Mouse (Mus musculus): ENCODE measurements at regions not wholly inside any gene's neighbourhood (a gene's known extent, or its start where the extent isn't known, plus 50 kb on each side); places are given as distances from the start of the nearest gene placed in this dataset.

GRCm38 (mm10) chr6:31109604-31110003, 150.7 kb upstream of the Klf14 start:
- DNase-seq = no peak

- no peak for DNase-seq
Observed at GRCm38 (mm10) chr6:31112293-31113077, 153.6 kb upstream of the Klf14 start.

GRCm38 (mm10) chr6:31113558-31114326, 154.9 kb upstream of the Klf14 start:
- DNase-seq = no peak

DNA sequence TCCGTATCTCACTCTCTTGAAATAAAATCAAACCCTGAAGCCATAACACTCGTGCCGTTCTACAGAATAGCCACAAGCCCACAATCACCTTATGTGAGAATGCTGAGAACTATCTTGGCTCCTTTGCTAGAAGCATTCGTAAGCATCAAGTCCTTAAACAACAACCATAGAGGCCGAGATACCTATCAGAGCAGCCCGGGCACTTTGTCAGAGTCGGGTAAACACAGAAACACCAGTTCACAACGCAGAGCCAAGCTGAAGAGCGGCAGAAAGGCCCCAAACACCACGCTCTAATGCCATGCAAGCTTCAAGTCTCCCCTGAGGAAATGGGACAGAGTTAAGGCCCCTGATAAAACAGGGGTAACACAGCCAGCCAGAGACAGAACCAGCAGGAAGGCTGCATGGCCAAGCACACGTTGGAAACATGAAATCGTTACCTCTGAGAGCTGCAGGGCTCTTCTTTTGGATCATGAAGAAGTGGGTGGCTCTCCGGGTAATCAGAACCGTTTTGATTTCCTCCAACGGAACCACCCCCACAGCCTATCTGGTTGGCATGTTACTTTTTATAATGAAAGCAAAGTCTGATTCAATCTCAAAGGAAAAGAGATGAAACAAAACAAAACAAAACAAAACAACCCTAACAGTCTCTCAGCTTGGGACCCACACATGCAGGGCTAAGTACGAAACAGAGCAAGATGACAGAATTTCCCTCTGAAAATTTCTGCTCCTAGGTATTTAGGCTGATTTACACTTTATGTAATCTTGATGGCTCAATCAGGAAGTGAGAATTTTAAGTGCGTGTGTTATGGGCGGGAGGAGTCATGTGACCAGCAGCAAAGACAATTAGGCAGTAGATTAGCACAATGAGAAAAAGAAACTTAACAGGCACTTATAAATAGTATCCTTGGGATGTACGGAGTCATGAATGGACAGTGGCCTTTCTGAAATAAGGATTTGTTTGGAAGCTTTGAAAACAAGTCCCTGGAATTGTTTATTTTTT, 155.8 kb upstream of the Klf14 start:
- no peak for DNase-seq

GRCm38 (mm10) chr6:31115566-31115965, 156.7 kb upstream of the Klf14 start:
- DNase-seq = no peak

DNA sequence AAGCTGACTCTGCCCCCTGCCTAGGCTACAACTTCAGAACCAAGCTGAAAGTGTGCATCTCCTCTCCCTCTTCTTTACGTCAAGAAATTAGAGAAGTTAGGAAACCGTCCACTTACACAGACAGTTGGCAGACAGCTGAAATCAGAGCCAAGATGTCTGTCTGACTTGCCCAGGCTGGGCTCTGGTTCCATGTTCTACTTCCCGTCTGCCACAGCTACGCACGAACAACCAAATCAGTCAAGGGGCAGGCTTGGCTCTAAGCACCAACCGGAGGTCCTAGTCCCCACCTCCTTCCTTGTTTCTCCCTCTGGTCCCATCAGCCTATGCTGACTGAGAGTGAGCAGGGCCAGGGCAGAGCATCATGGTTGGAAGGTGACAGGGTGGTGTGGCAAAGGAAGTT, 157.5 kb upstream of the Klf14 start:
- no peak for DNase-seq

DNA sequence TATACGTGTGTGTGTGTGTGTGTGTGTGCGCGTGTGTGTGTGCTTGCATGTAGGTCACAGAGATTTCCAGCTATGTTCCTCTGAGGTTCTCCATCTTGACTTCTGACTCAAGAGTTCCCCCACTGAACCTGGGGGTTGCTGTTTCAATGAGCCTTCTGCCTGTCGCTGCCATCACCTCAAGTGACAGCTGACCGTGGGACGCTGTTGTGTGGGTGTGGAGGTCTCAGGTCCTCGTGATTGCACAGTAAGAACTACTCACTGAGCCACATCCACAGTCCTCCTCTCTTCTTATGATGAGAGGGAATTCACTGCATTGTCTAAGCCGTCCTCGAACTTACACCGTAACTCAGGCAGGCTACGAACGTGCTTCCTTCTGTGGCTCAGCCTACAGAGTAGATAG, 158.8 kb upstream of the Klf14 start:
- no peak for DNase-seq

DNA sequence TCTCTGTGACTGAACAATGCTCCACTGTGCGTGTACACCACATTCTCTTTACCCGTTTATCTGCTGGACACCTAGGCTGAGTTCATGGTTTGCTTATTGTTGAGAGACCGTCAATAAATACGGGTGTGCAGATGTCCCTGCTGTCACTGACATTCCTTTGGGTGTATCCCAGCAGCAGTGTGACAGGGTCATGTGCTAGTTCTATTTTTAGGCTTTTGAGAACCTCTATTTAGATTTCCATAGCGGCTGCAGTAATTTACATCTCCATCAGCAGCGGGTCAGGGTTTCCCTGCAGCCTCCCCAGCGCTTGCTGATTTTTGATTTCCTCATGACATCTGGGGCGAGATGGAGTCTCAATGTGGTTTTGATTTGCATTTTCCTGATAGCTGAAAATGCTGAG, 162.1 kb upstream of the Klf14 start:
- DNase-seq = no peak

GRCm38 (mm10) chr6:31122895-31123294, 164.0 kb upstream of the Klf14 start:
- no peak for DNase-seq

- DNase-seq = no peak
Observed at GRCm38 (mm10) chr6:31123342-31123990, 164.6 kb upstream of the Klf14 start.

- no peak for DNase-seq
Observed at GRCm38 (mm10) chr6:31124076-31124475, 165.2 kb upstream of the Klf14 start.

DNA sequence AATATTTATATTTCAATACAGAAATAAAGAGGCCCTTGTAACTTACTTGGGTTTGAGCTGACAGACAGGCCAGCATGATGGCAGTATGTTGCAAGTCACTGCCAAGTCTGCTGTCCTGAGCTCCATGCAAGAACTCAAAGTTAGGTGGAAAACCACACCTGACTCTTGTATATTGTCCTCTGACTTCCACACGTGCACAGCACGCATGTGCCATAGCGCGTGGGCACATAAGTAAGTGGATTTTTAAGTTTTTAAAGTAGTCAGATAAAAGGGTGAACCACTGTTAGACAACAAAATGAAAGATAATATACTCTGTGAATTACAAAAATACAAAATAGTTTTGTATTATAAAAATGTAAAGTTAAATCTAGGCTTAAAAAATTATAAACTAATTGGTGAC, 166.0 kb upstream of the Klf14 start:
- DNase-seq = no peak

- peak; percentile 54 to 65 for DNase-seq
Observed at GRCm38 (mm10) chr6:31125328-31126118, 166.6 kb upstream of the Klf14 start.

DNA sequence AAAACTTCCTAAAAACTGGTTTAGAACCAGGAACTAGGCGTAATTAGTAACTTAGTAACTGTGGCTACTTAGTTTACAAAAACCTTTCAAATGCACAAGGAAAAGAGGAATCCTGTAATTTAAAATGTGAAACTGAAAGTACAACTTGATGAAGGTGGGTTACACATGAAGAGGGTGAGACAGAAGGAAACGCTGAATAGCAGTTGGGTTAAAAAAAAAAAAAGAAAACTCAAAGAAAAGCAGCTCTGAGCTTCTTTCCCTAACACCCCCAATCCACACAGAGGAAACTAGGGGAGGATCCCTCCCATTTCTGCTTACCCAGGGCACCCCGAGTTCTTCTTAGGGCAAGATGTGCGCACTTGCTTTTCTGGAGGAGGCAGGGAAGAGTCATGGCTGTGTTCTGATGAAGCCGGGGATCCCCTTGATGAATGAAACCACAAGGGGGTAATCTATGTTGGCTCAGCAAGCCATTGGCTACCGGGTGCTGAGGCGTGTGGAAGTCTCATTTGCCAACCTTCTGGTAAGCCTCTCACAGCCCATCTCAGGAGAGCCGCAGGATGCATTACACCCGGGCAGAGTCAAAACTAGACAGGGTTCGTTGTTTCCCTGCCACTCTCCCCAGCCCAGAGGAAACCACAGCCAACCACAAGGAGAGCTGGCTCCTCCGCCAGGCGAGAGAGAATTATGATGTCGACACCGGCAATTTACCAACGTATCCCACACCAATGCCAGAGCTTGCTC, 167.4 kb upstream of the Klf14 start:
- peak; percentile 30 to 64 for DNase-seq

DNA sequence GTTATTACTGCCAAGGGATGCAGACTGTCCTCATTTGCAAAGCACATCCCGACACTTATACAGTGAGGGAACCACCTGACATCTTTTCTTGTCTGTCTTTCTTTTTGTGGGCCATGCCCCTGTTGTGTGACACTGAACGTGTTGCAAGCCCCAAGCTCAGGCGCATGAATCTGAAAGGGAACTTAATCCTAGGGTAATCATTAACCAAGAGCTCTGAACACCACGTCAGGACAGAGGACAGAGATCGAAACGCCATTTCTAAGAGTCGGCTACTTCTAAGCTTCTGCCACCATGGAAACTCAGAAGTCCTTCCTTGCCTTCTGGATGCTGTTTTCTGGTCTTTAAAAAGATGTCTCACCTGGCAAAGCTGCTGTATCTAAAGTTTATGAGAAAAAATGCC, 170.3 kb upstream of the Klf14 start:
- DNase-seq = no peak

- DNase-seq = no peak
Observed at GRCm38 (mm10) chr6:31129987-31130386, 171.1 kb upstream of the Klf14 start.

DNA sequence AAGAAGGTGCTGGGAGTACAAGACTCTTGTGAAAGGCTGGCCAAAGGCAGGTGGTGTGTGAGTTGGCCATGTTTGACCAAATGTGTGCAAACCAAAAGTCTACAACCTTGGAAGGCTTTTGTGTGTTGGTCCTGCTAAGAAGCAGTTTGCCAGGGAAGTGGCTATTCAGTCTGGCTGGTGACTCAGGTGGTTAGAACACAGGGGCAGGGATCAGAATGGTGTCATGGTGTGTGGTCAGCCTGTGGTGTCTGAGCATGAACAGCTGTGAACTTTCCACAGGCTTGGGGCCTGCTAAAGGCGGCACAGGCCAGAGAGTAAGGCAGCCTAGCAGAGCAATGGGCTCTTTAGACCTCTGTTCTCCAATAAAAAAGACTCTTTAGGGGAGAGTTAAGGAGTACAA, 171.6 kb upstream of the Klf14 start:
- DNase-seq = no peak

DNA sequence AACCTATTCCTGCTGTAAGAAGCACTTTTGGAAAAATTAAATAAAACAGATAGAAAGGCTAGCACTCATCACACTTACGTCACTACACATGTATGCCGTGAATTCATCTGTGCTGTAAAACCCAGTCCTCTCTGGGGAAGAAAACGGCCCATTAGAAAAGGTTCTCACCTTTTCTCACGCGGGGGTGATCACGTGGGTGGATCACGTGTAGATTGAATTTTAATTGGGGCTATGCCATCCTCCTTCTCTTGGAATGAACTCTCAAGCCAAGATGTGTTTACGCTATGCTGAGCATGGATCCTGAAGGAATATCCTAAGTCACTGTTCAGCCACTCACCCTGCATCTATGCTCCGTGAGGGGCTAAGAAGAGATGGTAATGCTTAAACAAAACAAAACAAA, 172.8 kb upstream of the Klf14 start:
- no peak for DNase-seq

DNA sequence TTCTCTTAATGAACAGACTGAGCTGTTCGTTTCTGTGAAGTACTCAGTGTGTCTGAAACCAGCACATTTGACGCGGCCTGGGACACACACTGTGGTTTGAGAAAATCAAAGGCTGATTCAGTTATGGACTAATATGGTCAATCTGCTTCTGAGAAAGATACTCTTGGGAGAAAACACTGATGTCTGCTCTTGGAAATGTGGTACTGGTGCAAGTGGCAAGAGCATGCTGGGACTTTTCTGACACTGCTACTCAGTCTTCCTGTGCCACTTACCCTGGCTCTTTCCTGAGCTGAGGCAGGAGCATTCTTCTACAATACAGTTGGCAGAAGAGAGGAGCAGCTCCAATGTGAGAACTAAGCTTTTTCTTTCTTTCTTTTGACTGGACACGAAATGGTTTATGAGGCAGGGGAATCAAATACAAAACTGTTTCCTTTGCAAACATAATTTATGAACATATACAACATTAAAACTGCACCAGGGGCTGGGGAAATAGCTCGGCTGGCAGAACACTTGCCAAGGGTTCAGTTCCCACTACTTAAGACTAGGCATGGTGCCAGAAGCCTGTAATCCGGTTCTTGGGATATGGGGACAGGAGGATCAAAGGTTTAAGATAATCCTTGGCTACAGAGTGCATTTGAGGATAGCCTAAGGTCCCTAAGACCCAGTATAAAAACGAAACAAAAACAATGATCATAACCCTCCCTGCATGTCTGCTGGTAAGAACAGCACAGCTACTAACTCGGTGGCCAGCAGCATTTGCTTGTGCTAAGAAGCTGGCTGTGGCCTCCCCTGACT, 173.7 kb upstream of the Klf14 start:
- DNase-seq = no peak

All from thymus, adult 18-20 months (tissue).